Mouse (Mus musculus): ENCODE measurements around the gene Mfsd10. TPM values are rescaled to one million over a fixed set of nuclear protein-coding genes. Genes with fewer than 3 reads are reported as not detected.
"Not testable (repeated sequence)": the region's sequence is repeated elsewhere in the genome, so short reads cannot be mapped to it uniquely, and the experiment has no call there.

The Mfsd10 gene
- total RNA-seq, 2 experiments from 2014 or later: 32.7 to 40.3 TPM

- DNase-seq: no peak
Measured at GRCm38 (mm10) chr5:34607100-34607880, 29.7 kb downstream of the Mfsd10 start.

GRCm38 (mm10) chr5:34604576-34604975 lies 32.4 kb downstream of the Mfsd10 start:
- DNase-seq: no peak

DNA sequence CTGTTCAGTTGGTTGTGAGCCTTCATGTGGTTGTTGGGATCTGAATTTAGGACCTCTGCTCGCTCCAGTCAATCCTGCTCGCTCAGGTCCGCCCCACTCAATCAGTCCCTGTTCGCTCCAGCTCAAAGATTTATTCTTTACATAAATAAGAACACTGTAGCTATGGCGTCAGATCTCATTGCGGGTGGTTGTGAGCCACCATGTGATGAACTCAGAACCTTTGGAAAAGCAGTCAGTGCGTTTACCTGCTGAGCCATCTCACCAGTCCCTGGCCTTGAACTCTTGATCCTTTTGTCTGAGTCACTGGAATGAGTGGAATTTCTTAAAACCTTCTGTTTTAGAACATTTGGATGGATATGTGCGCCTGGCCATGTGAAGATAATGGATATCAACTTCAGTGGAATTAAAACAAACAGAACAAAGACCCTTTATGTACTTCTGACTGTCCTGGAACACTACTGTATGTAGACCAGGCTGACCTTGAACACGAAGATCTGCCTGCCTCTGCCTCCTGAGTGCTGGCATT lies 43.7 kb downstream of the Mfsd10 start:
- no peak for DNase-seq

DNA sequence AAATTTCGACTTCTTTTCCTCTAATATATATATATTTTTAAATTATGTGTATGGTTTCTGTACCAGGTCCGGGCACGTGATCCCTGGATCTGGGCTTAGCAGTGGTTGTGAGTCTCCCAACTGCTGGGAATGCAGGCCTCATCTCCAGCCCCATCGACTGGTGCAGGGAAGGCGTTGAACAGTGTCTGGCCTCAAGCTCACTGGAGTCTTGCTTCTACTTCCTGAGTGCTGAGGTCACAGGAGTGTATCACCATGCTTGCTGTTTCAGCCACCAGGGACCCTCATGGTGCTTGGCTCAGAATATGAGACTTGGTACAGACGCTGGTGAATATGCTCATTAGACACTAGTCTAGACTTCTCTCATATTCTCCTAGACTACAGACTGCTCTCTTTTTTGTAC lies 44.3 kb downstream of the Mfsd10 start:
- no peak for DNase-seq

DNA sequence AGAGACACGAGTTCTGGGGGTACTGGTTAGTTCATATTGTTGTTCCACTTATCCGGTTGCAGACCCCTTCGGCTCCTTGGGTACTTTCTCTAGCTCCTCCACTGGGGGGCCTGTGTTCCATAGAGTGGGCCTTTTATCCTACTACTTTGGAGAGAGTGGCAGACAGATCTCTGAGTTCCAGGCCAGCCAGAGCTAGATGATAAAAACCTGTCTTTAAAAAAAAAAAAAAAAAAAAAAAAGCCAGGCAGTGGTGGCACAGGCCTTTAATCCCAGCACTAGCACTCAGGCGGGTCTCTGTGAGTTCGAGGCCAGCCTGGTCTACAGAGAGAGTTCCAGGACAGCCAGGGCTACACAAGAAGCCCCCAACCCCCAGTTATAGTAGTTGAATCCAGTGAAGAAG lies 44.8 kb downstream of the Mfsd10 start:
- not testable (repeated sequence) for DNase-seq

DNA sequence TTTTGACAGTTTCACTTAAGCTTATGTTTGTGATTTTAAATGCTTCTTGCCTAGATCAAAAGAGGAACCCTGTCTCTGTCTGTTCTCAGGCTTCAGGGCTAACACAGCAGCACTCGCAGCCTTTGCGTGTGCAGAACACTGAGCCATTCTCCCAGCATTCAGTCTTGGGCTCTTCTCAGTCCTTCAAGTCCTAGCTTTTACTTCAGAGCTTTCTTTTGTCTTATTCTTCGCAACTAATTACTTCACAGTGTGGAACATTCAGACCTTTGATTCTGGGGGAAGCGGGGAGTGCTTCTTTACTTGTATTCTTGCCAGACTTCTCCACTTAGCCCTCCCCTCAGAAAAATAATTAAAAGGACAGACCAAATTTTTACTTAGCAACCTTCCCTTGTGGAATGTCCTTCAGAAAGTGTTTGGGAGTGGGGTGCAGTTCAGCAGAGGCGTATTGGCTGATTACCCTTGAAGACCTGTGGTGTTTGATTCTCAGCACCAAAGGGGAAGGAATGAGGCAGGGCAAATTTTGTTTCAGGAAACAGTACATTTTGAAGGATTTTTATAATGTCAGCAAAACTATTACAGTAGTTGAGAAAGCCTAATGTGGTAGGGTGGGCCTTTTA lies 45.5 kb downstream of the Mfsd10 start:
- DNase-seq: no peak

DNA sequence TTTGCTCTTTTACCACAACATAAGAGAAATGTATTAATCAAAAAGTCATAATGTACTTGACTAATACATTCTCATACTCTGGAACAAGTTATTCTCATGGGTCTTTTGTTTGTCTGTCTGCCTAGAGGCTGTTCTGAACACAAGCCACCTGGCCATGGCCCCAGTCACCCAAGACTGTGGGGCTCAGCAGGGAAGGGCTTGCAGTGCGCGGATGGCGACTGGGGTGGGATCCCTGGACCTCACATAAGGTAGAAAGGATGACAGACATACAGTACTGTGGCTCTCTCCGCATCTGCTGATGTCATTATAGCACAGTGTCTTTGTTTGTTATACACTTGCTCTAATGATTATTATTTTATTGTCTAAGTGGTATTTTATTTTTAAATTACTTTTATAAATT lies 46.3 kb downstream of the Mfsd10 start:
- DNase-seq: no peak

DNA sequence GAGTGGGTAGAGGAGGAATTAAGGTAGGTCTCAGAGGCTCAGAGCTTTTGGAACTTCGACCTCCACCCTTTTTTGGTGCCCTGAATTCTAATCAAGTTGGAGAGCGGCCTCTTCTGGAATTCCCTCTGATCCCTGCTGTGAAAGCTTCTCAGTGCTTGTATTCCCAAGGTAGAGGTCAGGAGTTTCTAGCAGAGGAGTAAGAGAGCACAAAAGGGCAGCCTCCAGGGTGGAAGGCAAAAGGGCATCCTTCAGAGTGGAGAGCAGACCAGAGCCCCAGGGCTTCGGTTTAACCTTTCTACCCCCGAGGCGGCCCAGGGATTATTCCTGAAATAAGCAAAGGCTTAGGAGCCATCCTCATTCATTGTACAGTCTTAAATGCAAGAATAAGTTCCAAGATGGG lies 47.0 kb downstream of the Mfsd10 start:
- no peak for DNase-seq

DNA sequence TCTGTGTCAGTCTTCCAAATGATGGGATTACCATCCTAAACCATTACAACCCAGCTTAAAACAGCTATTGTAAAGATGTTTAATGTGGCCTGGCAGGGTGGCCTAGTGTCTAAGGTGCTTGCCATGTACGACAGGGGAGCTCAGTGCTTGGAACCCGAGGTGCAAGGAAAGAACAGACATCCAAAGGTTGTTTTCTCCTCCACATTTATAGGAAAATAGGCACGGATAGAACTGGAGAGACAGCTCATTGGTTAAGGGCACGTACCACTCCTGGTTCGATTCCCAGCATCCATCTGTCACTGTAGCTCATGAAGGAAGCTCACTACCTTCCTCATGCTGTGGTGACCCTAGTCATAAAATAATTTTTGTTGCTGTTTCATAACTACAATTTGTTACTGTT lies 49.1 kb downstream of the Mfsd10 start:
- DNase-seq: no peak

GRCm38 (mm10) chr5:34585216-34585615 lies 51.8 kb downstream of the Mfsd10 start:
- DNase-seq: no peak

Other genes with a start within 250 kb of the Mfsd10 start
- 10 to 100 TPM; 15.0 to 16.8 TPM for gene Tnip2, start 123.2 kb downstream of the Mfsd10 start, total RNA-seq (2021)
- gene Sh3bp2, start 111.4 kb downstream of the Mfsd10 start, total RNA-seq (2021): 10 to 100 TPM; 15.4 to 17.3 TPM
- 100 to 1,000 TPM; 141 to 156 TPM for gene Add1, start 63.5 kb downstream of the Mfsd10 start, total RNA-seq (2021)
- 10 to 100 TPM; 22.0 to 32.4 TPM for gene Nop14, start 22.9 kb upstream of the Mfsd10 start, total RNA-seq (2021)
- 1 to 10 TPM; 3.3 TPM for gene Grk4, start 23.2 kb upstream of the Mfsd10 start, total RNA-seq (2021)
- gene Htt, start 124.5 kb upstream of the Mfsd10 start, total RNA-seq (2021): 10 to 100 TPM; 28.0 to 42.0 TPM